23 mouse cellular contexts compared by ENCODE assay signal in the genomic region with DNA sequence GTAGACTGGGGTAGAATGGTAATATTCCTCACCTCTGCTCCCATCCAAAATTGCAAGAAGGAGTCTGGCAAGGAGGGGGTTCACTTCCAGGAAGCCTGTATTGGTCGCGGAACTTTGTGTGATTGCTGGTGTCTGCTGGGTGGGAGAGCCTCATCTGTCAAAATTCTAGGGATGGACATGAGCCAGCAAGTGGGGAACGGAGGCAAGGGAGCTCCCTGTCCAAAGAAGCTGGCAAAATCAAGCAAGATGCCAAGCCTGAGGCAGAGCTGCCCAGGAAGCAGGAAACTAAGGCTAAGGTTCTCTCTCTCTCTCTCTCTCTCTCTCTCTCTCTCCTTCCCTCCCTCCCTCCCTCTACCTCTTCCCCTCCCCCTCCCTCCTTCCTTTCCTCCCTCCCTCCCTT. TPM values are rescaled to one million over a fixed set of nuclear protein-coding genes. Genes with fewer than 3 reads are reported as not detected.
DNase-seq lines count a peak whose midpoint lies in the region; ATAC-seq and TF ChIP-seq lines count a peak whose summit lies in the region.
"Had no signal": no experiment of that assay in that cellular context is flagged by ENCODE, and none has a peak within 500 bp of the region (broad histone marks: within the 10 kb centered on the region; RNA-seq: fewer than 3 reads in every experiment).

No protein-coding gene starts in this region.

- no peak for DNase-seq in embryonic facial prominence, embryonic 10.5 days (ENCODE audit: low spot score)
- DNase-seq in limb, embryonic 10.5 days (ENCODE audit: low spot score), result no peak
- no peak for DNase-seq in lung, postnatal 0 days (ENCODE audit: low spot score)
- DNase-seq in lung, adult 18-20 months, result no peak
- no peak for DNase-seq in layer of hippocampus, adult 11-12 months (ENCODE audit: low spot score)
- no peak for DNase-seq in neural tube, embryonic 10.5 days (ENCODE audit: extremely low spot score, low spot score)
- DNase-seq: adrenal gland, postnatal 10 days; adrenal gland, postnatal 36 days; cerebellum, adult 18-20 months; cerebellum, adult 9-10 months; cerebellum, postnatal 14 days; gastrocnemius, postnatal 25 days had no signal

- no peak for TF ChIP-seq CTCF in lung, postnatal 0 days (IDR thresholded peaks at IDR 0.05)

- no peak for TF ChIP-seq EP300 in lung, postnatal 0 days (IDR thresholded peaks at IDR 0.05)

- no peaks in the 10 kb centered on the region for H3K36me3 ChIP-seq in embryonic facial prominence, embryonic 15.5 days
- no peaks in the 10 kb centered on the region for H3K36me3 ChIP-seq in embryonic facial prominence, embryonic 10.5 days (replicated peaks)
- no peaks in the 10 kb centered on the region for H3K36me3 ChIP-seq in limb, embryonic 12.5 days
- no peaks in the 10 kb centered on the region for H3K36me3 ChIP-seq in limb, embryonic 10.5 days
- no peaks in the 10 kb centered on the region for H3K36me3 ChIP-seq in lung, postnatal 0 days (ENCODE audit: insufficient read depth, low read length)
- H3K36me3 ChIP-seq: embryonic facial prominence, embryonic 12.5 days; forebrain, embryonic 12.5 days; forebrain, embryonic 15.5 days; heart, embryonic 12.5 days; hindbrain, embryonic 12.5 days; hindbrain, embryonic 15.5 days had no signal

- H3K9me3 ChIP-seq in embryonic facial prominence, embryonic 15.5 days (replicated peaks), result no peaks in the 10 kb centered on the region
- no peaks in the 10 kb centered on the region for H3K9me3 ChIP-seq in embryonic facial prominence, embryonic 10.5 days
- 0 out of 2 replicates have a peak, but pooled peaks cover 6% of the 10 kb centered on the region for H3K9me3 ChIP-seq in limb, embryonic 12.5 days
- no peaks in the 10 kb centered on the region for H3K9me3 ChIP-seq in limb, embryonic 10.5 days (replicated peaks)
- no peaks in the 10 kb centered on the region for H3K9me3 ChIP-seq in lung, postnatal 0 days (ENCODE audit: low read length)
- H3K9me3 ChIP-seq: embryonic facial prominence, embryonic 12.5 days; forebrain, embryonic 12.5 days; forebrain, embryonic 15.5 days; hindbrain, embryonic 12.5 days; hindbrain, embryonic 15.5 days had no signal

- H3K4me3 ChIP-seq in embryonic facial prominence, embryonic 15.5 days (replicated peaks), result no peak overlapping the region
- no peak overlapping the region for H3K4me3 ChIP-seq in embryonic facial prominence, embryonic 10.5 days
- no peak overlapping the region for H3K4me3 ChIP-seq in limb, embryonic 12.5 days (replicated peaks)
- H3K4me3 ChIP-seq in limb, embryonic 10.5 days, result no peak overlapping the region
- no peak overlapping the region for H3K4me3 ChIP-seq in lung, postnatal 0 days (ENCODE audit: low read depth, low read length)
- H3K4me3 ChIP-seq: embryonic facial prominence, embryonic 12.5 days; erythroblast, embryonic 14.5 days; forebrain, embryonic 12.5 days; forebrain, embryonic 15.5 days; heart, embryonic 12.5 days; hindbrain, embryonic 12.5 days; hindbrain, embryonic 15.5 days had no signal

- 31% methylated on average over 3 of the region's 3 CpGs for WGBS in embryonic facial prominence, embryonic 15.5 days
- 80% methylated on average over 3 of the region's 3 CpGs for WGBS in embryonic facial prominence, embryonic 10.5 days
- 82% methylated on average over 3 of the region's 3 CpGs for WGBS in limb, embryonic 12.5 days
- 74% methylated on average over 3 of the region's 3 CpGs for WGBS in limb, embryonic 10.5 days
- WGBS in lung, postnatal 0 days, result 49% methylated on average over 3 of the region's 3 CpGs

- peaks cover 53% of the 10 kb centered on the region for H3K4me1 ChIP-seq in embryonic facial prominence, embryonic 15.5 days
- peaks cover 49% of the 10 kb centered on the region for H3K4me1 ChIP-seq in embryonic facial prominence, embryonic 10.5 days
- H3K4me1 ChIP-seq in limb, embryonic 12.5 days (replicated peaks), result peaks cover 53% of the 10 kb centered on the region
- H3K4me1 ChIP-seq in limb, embryonic 10.5 days, result peaks cover 47% of the 10 kb centered on the region
- H3K4me1 ChIP-seq in lung, postnatal 0 days (ENCODE audit: insufficient read depth, low read depth, low read length), result no peaks in the 10 kb centered on the region

- no peak overlapping the region for H3K4me2 ChIP-seq in embryonic facial prominence, embryonic 15.5 days (replicated peaks)
- H3K4me2 ChIP-seq in limb, embryonic 12.5 days, result no peak overlapping the region
- H3K4me2 ChIP-seq in lung, postnatal 0 days (replicated peaks; ENCODE audit: low read depth, low read length), result no peak overlapping the region
- H3K4me2 ChIP-seq: embryonic facial prominence, embryonic 12.5 days; forebrain, embryonic 12.5 days; forebrain, embryonic 15.5 days; heart, embryonic 12.5 days; hindbrain, embryonic 12.5 days; hindbrain, embryonic 15.5 days had no signal

- ATAC-seq in embryonic facial prominence, embryonic 15.5 days (ENCODE audit: insufficient number of reproducible peaks, low FRiP score, low TSS enrichment, low read depth), result no peak
- no peak for ATAC-seq in limb, embryonic 12.5 days (ENCODE audit: insufficient number of reproducible peaks, insufficient read depth, low FRiP score, low TSS enrichment, low read depth)
- ATAC-seq in lung, postnatal 0 days, result no peak
- ATAC-seq: activated CD4-positive, CD25-positive, alpha-beta regulatory T cell, adult 4 months; forebrain, embryonic 15.5 days had no signal

- H3K9ac ChIP-seq in embryonic facial prominence, embryonic 15.5 days, result no peak overlapping the region
- no peak overlapping the region for H3K9ac ChIP-seq in limb, embryonic 12.5 days (replicated peaks)
- H3K9ac ChIP-seq in lung, postnatal 0 days (replicated peaks; ENCODE audit: low read depth), result no peak overlapping the region
- H3K9ac ChIP-seq: embryonic facial prominence, embryonic 12.5 days; forebrain, embryonic 12.5 days; forebrain, embryonic 15.5 days; heart, embryonic 12.5 days; hindbrain, embryonic 12.5 days; hindbrain, embryonic 15.5 days had no signal

- H3K27me3 ChIP-seq in embryonic facial prominence, embryonic 15.5 days, result peaks cover 5% of the 10 kb centered on the region; the same call in 1 of the 2 replicates
- peaks cover 26% of the 10 kb centered on the region for H3K27me3 ChIP-seq in embryonic facial prominence, embryonic 10.5 days (replicated peaks; ENCODE audit: low read depth, poor library complexity, severe bottlenecking)
- peaks cover 3% of the 10 kb centered on the region; the same call in 1 of the 2 replicates for H3K27me3 ChIP-seq in limb, embryonic 12.5 days
- H3K27me3 ChIP-seq in limb, embryonic 10.5 days (ENCODE audit: low read depth, poor library complexity, severe bottlenecking), result peaks cover 20% of the 10 kb centered on the region
- H3K27me3 ChIP-seq in lung, postnatal 0 days (replicated peaks; ENCODE audit: insufficient read depth, low read length), result 0 out of 2 replicates have a peak, but pooled peaks cover 2% of the 10 kb centered on the region
- H3K27me3 ChIP-seq: embryonic facial prominence, embryonic 12.5 days; heart, embryonic 12.5 days had no signal

- H3K27ac ChIP-seq in embryonic facial prominence, embryonic 15.5 days (replicated peaks), result peak overlapping the region; percentile 91; the same call in 1 of the 2 replicates
- H3K27ac ChIP-seq in embryonic facial prominence, embryonic 10.5 days (replicated peaks), result no peak overlapping the region
- H3K27ac ChIP-seq in limb, embryonic 12.5 days, result peak overlapping the region; percentile 66
- no peak overlapping the region for H3K27ac ChIP-seq in limb, embryonic 10.5 days
- H3K27ac ChIP-seq in lung, postnatal 0 days (ENCODE audit: low read length), result 0 out of 2 replicates have a peak overlapping the region, but pooled peaks have one; percentile 21
- H3K27ac ChIP-seq: embryonic facial prominence, embryonic 12.5 days; forebrain, embryonic 12.5 days; forebrain, embryonic 15.5 days; hindbrain, embryonic 12.5 days; hindbrain, embryonic 15.5 days had no signal

RNA-seq across cellular contexts. Expression of a gene that starts 4.4 kb away (rescaled TPM):
- polyA plus RNA-seq in embryonic facial prominence, embryonic 15.5 days (2015; fragmentation: Nextera tagmentation; extraction: Ambion mirVana), result 89.8 and 92.4 TPM in 2 replicates
- polyA plus RNA-seq in embryonic facial prominence, embryonic 10.5 days (2016; fragmentation: Nextera tagmentation; extraction: Ambion mirVana), result 7.0 and 11.9 TPM in 2 replicates
- polyA plus RNA-seq in limb, embryonic 12.5 days (2016; fragmentation: Nextera tagmentation; extraction: Ambion mirVana), result 30.1 and 34.7 TPM in 2 replicates
- 6.0 and 12.9 TPM in 2 replicates for polyA plus RNA-seq in limb, embryonic 10.5 days (2016; fragmentation: Nextera tagmentation; extraction: Ambion mirVana)
- polyA plus RNA-seq in lung, postnatal 0 days (2015; fragmentation: Nextera tagmentation; extraction: Ambion mirVana), result 121 and 122 TPM in 2 replicates
- polyA plus RNA-seq: activated CD4-positive, CD25-positive, alpha-beta regulatory T cell, adult 4 months had no signal

RNA-seq across cellular contexts. Expression of a gene that starts 52.9 kb away (rescaled TPM):
- not detected in 2 replicates for polyA plus RNA-seq in embryonic facial prominence, embryonic 15.5 days (2015; fragmentation: Nextera tagmentation; extraction: Ambion mirVana)
- not detected in 2 replicates for polyA plus RNA-seq in embryonic facial prominence, embryonic 10.5 days (2016; fragmentation: Nextera tagmentation; extraction: Ambion mirVana)
- not detected in 2 replicates for polyA plus RNA-seq in limb, embryonic 12.5 days (2016; fragmentation: Nextera tagmentation; extraction: Ambion mirVana)
- polyA plus RNA-seq in limb, embryonic 10.5 days (2016; fragmentation: Nextera tagmentation; extraction: Ambion mirVana), result not detected in 2 replicates
- polyA plus RNA-seq in lung, postnatal 0 days (2015; fragmentation: Nextera tagmentation; extraction: Ambion mirVana), result not detected in 2 replicates
- polyA plus RNA-seq: activated CD4-positive, CD25-positive, alpha-beta regulatory T cell, adult 4 months; embryonic facial prominence, embryonic 12.5 days; erythroblast, embryonic 14.5 days; forebrain, embryonic 12.5 days; forebrain, embryonic 15.5 days; heart, embryonic 12.5 days; heart, embryonic 16.5 days; hindbrain, embryonic 12.5 days; hindbrain, embryonic 15.5 days had no signal

Comparison
In these comparisons a context has a peak if more than half of its experiments do, and no peak if none do; other contexts are left out.
1. H3K27ac ChIP-seq: peak in embryonic facial prominence, embryonic 15.5 days (single experiment), limb, embryonic 12.5 days (single experiment) and lung, postnatal 0 days (single experiment); none in embryonic facial prominence, embryonic 10.5 days (single experiment) and limb, embryonic 10.5 days (single experiment).